Mouse (Mus musculus) left cerebral cortex, postnatal 36 days (tissue): ENCODE data around the gene Bco1. TPM values are rescaled to one million over a fixed set of nuclear protein-coding genes. Genes with fewer than 3 reads are reported as not detected.

Source experiments
- DNase-seq, 2 experiments: peaks; one replicate each; pipeline ENCODE4 v3.0.0; 2021 to 2022; ENCODE audit warnings: low spot score in 2 of 2, mixed read lengths in 1 of 2
- intact Hi-C: fragments of 180-260 bp; cut with DNase I; formaldehyde crosslinking; loops from one replicate; pipeline ENCODE4 v1.15.1; 2025
- total RNA-seq, 2 experiments: library from RNA; stranded (reverse); gene quantifications; 2 replicates each; pipeline ENCODE4 v1.2.3; 2021

Gene Bco1
- not detected for total RNA-seq

DNA sequence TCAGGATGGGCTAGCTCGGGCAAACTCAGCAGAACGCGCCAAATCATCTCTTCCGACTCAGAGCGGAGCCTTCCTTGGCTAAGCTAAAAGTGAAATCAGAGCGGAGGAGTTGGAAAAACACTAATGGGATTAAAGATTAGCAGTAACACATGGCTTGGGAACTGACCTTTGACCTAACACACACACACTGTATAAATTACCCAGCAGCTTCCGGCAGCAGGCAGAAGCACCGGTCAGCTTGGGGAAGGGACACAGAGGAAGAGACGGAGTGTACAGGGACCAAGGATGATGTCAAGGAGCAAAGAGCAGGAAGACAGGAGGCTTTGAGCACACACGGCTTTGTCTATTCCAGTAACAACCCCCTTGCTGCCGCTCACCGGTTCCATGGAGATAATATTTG is at the start of gene Bco1:
Gene Bco1 (plus strand): TSS at position 208 of the 400 bp plus-strand sequence.
- DNase-seq = no peak
- intact Hi-C loops = no loop called here

DNA sequence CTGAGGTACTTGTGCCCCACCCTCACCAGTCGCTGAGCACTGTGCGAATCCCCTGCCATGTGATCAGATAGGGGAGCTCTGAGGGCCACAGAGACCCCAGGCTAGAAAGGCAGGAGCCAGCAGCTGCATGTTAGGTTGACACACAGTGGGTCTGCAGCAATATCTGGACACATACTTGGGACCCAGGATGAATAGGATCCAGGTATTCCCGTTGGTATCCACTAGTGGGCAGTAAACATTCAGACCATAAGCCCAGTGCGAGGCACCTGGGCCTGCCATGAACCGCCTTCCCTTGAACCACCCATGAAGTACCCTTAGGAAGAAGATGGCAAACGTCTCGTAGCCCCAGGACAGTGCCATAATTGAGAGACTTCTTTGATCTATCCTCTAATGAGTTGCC is 46.2 kb upstream of the Bco1 start:
- intact Hi-C loops = no loop called here
- DNase-seq = no peak

DNA sequence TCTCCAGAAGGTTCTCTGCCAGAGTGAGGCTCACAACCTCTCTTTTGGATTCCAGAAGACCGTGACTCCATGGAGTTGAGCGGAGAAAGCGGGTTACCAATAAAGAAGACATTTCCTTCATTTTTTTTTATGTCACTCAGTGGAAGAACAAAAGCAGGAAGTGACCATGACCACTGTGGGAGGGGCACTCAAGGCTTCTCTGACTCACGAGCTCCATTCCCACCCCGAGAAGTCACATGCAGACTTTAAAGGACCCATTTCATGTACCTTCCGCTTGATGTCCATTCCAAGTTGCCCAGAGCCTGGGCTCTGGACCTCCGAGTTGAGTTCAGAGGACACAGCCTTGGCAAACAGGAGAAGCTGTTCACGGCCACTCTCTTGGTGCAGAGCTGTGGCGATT is 44.9 kb upstream of the Bco1 start:
- intact Hi-C loops = no loop called here

DNA sequence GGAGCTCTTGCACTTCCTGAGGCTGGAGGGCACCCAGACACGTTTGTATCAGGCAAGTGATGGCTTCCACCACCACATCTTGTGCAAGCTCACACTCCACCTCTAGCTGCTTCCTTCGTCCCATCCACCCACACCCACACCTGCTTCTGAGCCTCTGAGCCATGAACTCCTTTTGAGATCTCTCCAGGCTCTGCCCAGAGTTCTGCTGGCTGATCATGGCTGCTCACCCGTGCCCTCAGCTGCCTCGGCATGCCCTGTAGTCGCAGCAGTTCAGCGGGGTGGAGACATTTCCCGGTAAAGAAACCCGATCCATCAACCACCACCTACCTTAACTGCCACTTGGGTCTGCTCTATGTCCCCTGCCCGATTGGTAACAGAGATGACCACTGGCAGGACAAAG is 44.3 kb upstream of the Bco1 start:
- no peak for DNase-seq
- intact Hi-C loops = no loop called here

More for the DNA sequence above, 44.9 kb upstream of the Bco1 start:
- no peak for DNase-seq

DNA sequence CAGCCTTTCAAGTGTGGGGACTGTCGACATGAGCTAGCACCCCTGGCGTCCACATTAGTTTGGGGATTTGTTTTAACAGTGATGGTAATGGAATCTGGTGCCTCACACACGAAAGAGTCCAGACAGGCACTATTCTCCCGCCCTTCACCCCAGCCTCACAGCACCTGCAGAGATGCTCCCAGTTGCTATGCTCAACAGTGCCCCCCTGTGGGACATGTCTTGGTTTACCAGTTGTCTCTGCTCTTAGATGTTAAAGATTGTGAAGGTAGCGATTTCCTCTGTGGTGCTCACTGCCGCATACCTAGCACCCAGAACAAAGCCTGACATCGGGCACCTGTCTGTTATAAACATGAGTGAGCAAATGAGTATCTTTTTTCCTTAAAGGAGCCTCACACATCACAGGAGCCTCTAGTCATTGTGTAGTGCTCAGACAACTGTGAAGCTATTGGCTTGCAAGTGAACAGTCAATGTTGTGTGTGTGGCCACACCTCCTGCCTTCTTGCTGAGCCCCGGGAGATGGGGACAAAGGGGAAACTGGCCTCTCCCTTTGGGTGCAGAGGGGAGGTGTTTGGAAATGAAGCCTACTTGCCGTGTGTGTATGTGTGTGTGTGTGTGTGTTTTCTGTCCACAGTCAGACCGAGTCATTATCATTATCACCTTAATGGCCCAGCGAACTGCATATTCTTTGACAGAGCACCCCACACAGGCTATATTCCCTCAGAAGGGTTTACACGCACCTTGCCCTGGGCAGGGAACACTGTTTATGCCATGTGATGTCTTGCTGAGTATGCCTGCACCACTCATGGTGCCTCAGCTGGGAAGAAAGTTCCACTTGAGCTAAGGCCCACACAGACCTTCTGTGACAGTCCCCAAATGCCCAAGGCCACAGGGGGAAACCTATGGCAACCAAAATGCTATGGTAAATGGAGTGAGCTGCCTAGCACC is 42.2 kb upstream of the Bco1 start:
- DNase-seq = no peak
- intact Hi-C loops = no loop called here

DNA sequence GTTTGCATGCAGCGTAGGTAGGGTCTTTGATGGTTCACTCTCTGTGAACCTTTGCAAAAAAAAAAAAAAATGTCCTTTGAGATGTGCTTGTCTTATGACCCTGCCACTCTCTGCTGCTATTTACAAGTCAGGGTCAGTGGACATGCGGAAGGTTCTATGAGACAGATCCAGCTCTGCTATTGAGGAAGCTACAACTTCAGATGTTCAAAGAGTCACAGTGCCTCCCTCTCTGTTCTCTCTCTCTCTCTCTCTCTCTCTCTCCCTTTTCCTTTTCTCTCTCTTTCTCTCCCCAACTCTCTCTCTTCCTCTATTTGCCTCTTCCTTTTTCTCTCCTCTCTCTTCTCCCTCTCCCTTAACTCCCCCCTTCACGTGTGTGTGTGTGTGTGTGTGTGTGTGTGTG is 41.5 kb upstream of the Bco1 start:
- intact Hi-C loops = no loop called here
- DNase-seq = no peak

DNA sequence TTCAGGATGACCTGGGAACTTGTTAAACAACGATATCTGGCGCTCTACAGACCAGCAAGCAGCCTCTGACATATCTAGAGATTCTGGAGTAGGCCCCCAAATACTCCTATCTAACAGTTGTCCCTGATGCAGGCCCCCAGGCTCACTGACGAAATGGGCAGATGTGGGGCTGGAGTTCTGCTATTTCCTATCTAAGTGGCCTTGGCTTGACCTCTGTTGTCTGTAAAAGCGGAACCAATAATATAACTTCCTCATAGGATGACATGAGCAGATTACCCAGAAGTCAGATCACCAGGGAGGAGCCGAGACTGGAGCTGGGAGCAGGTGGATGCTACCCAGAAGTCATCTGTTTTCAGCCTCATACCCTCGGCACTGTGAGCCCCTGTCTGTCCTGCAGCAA is 40.6 kb upstream of the Bco1 start:
- DNase-seq = no peak
- intact Hi-C loops = no loop called here

DNA sequence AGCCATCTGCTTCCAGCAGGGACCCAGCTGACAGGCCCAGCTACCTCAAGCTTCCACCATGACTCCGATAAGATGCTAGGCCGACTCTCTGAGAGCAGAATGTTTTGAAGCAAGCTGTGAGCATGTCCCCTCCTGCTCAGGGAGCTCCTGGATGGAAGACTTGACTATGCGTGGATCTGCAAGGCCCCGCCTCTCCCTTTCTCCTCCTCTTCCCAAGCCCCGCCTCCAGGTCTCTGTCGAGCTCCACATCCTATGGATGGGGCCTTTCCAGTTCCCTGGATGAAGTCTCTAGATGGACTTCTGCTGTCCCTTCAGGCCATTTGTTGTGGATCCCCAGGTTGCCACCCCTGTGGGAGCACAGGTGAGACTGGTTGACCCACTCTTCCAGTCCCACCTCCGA is 36.6 kb upstream of the Bco1 start:
- intact Hi-C loops = no loop called here
- DNase-seq = no peak

DNA sequence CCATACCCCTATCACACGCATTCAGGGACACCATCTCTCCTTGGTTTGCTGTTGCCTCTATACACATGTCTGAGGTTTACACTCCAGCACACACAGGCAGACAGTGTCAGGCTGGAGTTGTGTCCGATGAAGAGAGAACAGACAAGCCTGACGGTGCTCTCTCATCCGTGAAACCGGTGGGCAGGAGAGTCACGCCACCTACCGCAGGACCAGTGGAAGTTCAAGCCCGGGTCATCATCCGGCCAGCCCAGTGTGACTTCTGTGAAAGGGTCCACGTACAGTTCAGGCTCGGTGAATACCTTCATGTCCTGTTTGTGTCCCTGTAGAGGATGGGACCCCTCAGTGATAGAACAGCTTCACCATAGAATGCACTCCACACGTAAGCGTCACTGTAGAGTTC is 35.3 kb upstream of the Bco1 start:
- intact Hi-C loops = no loop called here

DNA sequence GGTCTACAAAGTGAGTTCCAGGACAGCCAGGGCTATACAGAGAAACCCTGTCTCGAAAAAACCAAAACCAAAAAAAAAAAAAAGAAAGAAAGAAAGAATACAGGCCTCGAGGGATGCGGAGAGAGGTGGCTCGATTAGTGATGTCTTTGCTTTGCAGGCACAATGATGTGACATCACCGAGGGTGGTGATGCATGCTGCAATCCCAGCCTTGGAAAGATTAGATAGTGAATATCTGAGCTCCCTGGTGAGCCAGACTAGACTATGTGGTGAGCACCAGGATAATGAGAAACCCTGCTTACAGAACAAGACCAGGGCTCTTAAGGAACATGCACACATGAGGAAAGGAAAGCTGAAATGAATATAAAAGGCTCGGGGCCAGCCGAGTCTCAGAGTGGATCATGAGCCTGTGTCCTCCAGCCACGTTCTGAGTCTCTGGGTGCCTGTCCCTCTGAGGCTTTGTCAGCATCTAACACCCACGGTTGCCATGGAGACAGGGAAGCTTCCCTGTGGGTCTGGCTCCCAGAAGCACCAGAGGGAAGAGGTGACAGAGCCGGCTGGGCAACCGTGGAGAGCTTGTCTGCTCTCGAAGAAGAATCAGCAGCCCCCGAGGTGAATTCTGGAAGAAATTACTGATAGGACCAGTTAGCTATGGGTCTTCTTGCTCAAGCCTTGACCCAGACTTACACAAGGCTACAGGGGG is 34.3 kb upstream of the Bco1 start:
- intact Hi-C loops = no loop called here

More for the DNA sequence above, 35.3 kb upstream of the Bco1 start:
- no peak for DNase-seq

DNA sequence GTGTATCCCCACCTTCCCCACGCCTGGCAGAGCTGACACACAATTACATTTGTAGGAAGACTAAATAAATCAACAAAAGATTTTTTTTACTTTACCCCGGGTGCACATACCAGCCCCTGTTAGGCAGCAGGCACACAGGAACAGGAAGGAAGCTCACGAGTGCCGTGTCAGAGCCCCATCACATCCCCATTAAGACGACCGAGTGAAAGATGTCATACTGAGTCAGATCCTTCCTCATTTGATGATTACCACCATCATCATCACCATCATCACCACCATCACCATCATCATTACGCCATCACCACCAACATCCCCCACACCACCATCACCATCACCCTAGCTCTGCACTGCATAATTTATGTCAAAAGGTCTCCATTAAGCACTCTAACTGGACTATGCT is 28.7 kb upstream of the Bco1 start:
- intact Hi-C loops = no loop called here
- DNase-seq = no peak

More for the DNA sequence above, 34.3 kb upstream of the Bco1 start:
- peak; percentile 36 to 46 for DNase-seq

DNA sequence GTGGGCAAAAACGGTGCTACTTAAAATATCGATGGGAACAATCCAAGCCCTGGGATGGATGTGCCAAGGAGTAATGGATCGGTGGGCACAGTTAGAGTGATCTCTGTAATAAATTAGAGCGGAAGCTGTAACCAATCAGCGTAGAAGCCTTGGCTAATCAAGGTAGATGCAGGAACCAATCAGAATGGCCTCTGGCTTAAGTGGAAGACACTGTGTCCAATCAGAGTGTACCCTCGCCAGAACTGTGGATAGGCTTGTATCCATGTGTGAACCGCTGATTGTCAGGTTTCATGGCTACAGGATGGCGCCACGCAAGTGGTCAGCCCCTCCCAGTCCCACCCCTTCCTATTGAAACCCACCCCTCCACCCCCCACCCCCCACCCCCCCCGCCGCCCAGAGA is 28.3 kb upstream of the Bco1 start:
- intact Hi-C loops = no loop called here
- no peak for DNase-seq

DNA sequence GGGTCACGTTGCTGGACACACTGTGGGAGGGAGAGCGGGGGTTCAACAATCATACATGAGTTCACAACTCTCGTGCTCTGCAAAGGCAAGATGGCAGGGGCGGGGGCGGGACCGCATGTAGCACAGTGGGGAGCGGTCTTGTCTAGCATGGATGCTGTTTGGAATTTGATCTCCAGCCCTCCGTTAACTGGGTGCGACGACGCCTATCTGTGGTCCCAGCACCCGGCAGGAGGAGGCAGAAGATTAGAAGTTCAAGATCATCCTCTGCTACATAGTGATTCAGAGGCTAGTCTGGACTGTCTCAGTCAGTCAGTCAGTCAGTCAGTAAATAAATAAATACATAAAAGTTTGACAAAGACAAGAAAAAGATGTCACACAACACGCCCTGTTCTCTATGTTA is 27.4 kb upstream of the Bco1 start:
- no peak for DNase-seq
- intact Hi-C loops = no loop called here

DNA sequence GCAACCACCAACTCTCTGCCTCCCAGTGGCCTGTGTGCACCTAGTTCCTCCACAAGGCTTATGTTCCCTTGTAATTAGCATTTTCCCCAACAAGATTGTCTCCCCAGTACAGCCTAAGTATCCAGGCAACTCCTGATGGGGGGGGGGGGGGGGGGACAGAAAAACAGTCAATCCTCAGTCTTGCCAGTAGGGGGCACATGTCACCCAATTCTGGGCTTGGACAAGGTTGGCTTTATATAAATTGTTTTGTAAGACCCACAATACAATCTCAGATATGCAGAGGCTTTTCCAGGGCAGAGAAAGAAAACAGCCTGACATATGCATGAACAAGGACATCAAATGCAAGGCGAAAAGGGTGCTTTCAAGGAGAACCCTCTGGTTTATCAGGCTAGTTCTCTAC is 25.9 kb upstream of the Bco1 start:
- intact Hi-C loops = no loop called here
- DNase-seq = peak in 1 of 2 experiments; percentile 10

DNA sequence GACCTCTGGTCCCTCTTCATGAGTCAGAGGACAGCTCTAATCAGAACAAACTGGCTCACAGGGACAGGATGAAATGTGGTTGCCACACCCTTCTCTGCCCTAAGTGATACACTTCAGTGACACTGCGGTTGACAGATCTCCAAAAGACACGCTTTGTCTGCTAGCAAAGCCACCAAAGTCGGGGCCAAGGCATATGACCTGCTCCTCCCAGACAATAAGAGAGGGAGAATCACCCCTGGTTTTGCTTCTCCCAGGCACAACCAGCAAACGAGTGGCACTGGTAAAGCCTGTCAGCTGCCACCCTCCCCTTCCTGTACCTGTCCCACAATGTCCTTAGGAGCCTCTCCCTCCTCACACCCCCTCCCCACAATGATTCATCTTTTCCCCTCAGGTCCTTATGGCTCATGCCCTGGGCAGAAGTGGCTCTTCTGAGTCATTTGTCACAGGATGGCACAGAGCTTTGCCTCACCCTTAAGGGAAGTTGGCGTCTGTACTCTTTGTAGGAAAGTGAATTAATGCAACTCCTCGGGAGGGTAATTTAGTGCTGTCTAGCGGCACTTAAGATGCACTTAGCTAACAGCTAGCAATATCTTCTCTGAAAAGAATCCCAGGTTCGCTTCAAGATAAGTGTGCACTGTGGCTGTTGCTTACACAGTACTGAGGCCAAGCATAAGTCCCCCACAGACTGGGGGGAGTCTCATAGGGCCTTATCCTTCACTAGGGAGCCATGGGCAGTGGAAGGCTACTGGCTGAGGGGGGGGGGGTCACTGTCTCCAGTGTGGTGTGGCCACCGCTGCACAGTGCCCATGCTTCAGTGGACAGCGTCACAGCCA is 21.1 kb upstream of the Bco1 start:
- no peak for DNase-seq
- intact Hi-C loops = no loop called here

DNA sequence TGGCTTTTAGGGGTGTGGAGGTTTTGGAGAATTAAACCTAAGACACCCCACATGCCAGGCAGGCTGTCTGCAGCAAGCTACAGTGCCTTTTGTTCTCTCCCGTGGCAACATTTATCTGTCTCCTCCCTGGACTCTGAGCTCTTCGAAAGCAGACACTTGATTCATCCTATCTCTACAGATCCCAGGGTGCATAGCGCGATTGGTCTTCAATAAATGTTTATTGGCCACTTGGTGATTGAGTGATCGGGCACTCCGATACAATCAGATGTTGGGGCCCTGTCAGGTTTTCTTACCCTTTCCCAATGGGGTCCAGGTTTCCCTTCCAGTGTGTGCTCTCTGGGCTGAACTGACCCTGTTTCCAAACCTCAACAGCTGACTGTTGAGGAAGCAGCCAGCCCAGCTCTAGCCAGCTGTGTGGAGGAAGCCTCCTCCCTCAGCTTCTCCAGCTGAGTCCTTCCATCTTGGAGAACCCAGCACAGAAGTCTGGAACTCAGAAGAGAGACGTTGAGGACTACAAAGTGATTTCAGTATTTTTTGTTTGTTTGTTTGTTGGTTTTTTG is 17.2 kb upstream of the Bco1 start:
- DNase-seq = no peak
- intact Hi-C loops = no loop called here

DNA sequence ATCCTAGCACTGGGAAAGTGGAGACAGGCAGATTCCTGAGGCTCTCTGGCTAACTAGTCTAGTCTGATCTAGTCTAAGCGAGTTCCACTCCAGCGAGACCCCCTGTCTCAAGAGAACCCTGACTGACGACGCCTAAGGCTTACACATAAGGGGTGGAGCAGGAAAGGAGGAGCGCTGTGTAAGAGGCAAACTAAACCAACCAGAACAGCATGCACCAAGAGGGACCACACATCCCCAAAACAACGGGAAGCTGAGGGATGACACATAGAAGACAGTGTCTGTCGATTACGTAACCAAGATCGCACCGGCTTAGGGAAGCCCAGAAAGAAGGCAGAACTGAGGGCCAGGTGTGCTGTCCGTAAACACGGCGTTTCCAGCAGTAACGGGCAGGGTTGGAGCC is 16.0 kb upstream of the Bco1 start:
- intact Hi-C loops = no loop called here
- no peak for DNase-seq

DNA sequence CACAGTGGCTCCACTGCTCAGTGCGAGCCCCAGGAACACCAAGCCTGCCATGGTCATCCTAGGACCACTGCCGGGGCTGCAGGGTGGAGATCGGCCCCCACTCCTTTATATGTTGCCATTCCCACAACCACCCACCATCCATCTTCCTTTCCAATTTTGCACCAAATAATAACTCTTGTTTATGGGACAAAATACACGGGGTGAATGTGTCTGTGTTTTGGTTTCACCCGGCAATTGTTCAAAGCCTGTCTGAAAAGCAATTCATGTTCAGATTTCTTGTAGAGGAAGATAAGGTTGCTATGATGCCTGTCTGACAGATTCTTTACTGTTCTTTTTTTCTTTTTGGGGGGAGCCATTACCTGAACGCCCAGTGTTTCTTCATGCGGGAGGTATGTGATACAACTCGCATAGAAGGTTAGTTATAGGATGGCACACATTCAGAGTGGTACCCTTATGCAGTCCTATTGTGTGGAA is 13.2 kb upstream of the Bco1 start, which contains the start of gene Pkd1l2:
Gene Pkd1l2 (minus strand): TSS at position 51 of the 474 bp plus-strand sequence.
- DNase-seq = no peak
- intact Hi-C loops = no loop called here

DNA sequence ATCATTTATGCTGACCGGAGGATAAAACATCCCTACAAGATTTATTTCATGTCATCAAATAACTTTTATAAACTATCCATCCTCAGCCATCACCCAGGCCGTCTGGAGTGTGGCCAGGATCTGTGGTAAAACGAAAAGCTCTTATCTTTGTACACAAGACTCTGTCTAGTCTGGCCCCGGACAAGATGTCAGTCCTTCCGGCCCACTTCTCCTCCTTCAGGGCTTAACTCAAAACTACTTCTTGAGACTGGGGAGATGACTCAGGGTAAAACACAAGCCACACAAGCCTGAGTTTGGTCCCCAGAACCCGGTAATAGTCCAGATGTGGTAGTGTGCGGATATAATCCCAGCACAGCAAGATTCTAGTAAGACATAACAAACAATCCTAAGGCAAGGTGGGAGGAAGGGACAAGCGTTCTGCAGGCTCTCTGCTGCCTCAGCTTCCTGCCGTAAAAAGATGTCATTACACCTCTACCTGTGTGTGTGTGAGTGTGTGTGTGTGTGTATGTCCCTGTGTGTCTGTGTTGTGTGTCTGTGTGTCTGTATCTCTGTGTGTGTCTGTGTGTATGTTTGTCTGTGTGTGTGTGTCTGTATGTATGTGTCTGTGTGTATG is 12.6 kb upstream of the Bco1 start:
- DNase-seq = no peak
- intact Hi-C loops = no loop called here
